Mouse (Mus musculus): ENCODE data around the gene Hebp2. TPM values are rescaled to one million over a fixed set of nuclear protein-coding genes. Genes with fewer than 3 reads are reported as not detected.
"Not testable (repeated sequence)": the region's sequence is repeated elsewhere in the genome, so short reads cannot be mapped to it uniquely, and the experiment has no call there.

Hebp2 gene
- 11.9 and 12.8 TPM in 2 replicates for polyA plus RNA-seq (2015; fragmentation: Nextera tagmentation; extraction: Ambion mirVana)

GRCm38 (mm10) chr10:18545813-18546235 lies at the start of gene Hebp2:
Gene Hebp2, minus strand, starts transcription at chr10:18546076.
- Histone ChIP-seq H3K27me3 (ENCODE audit: control insufficient read depth, insufficient read depth, low read length) (no peaks in the 10 kb centered on the region), H3K4me1 (ENCODE audit: control insufficient read depth, insufficient read depth, low read length) (peaks cover 5% of the 10 kb centered on the region; the same call in 1 of the 2 replicates), H3K4me3 (ENCODE audit: low read length) (peak within 1 kb of the TSS; percentile 65), H3K9ac (ENCODE audit: low read length) (peak within 1 kb of the TSS; percentile 80), H3K27ac (ENCODE audit: low read length) (no peak within 1 kb of the TSS), H3K9me3 (replicated peaks; ENCODE audit: control insufficient read depth, low read length) (no peaks in the 10 kb centered on the region), H3K36me3 (ENCODE audit: control insufficient read depth, insufficient read depth) (no peaks in the 10 kb centered on the region), H3K4me2 (ENCODE audit: low read depth, low read length) (peak within 1 kb of the TSS; percentile 78)
- under 1% methylated on average over 22 of the region's 22 CpGs for WGBS
- peak; percentile 79 for ATAC-seq (replicated peaks; ENCODE audit: extremely low read depth, insufficient read depth, low FRiP score)

GRCm38 (mm10) chr10:18589455-18589854 lies 43.6 kb upstream of the Hebp2 start:
- no peak overlapping the region for H3K9ac ChIP-seq (ENCODE audit: low read length)
- H3K4me2 ChIP-seq (ENCODE audit: low read depth, low read length) = no peak overlapping the region
- no peak for ATAC-seq (replicated peaks; ENCODE audit: extremely low read depth, insufficient read depth, low FRiP score)
- H3K9me3 ChIP-seq (replicated peaks; ENCODE audit: control insufficient read depth, low read length) = no peaks in the 10 kb centered on the region
- H3K4me3 ChIP-seq (ENCODE audit: low read length) = no peak overlapping the region
- H3K27me3 ChIP-seq (ENCODE audit: control insufficient read depth, insufficient read depth, low read length) = no peaks in the 10 kb centered on the region
- no peaks in the 10 kb centered on the region for H3K36me3 ChIP-seq (ENCODE audit: control insufficient read depth, insufficient read depth)
- H3K4me1 ChIP-seq (ENCODE audit: control insufficient read depth, insufficient read depth, low read length) = no peaks in the 10 kb centered on the region
- 83% methylated on average over 5 of the region's 5 CpGs for WGBS
- H3K27ac ChIP-seq (ENCODE audit: low read length) = no peak overlapping the region

DNA sequence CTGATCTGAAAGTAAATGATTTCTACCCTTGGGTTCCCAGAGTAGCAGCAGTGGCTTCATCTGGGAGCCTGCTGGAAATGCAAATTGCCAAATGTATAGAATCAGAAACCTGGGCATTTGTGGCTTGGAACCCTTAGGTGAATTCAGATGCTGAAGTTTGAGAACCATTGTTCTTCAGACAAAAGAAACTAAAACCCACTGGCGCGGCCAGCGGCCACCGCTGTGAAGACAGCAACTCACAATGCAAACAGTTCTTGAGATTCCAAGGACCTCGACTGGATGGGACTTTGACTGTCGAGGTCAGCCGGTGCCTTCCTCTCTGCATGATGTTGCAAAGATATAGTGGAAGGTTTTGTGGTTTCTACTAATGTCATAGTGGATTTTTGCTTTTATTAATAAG lies 38.3 kb upstream of the Hebp2 start:
- 41% methylated on average over 7 of the region's 7 CpGs for WGBS
- H3K4me2 ChIP-seq (ENCODE audit: low read depth, low read length) = no peak overlapping the region
- ATAC-seq (replicated peaks; ENCODE audit: extremely low read depth, insufficient read depth, low FRiP score) = no peak

GRCm38 (mm10) chr10:18572581-18572980 lies 26.7 kb upstream of the Hebp2 start:
- Histone ChIP-seq H3K4me3 (ENCODE audit: low read length) (no peak overlapping the region), H3K27ac (ENCODE audit: low read length) (no peak overlapping the region), H3K4me2 (ENCODE audit: low read depth, low read length) (no peak overlapping the region), H3K27me3 (ENCODE audit: control insufficient read depth, insufficient read depth, low read length) (no peaks in the 10 kb centered on the region), H3K36me3 (ENCODE audit: control insufficient read depth, insufficient read depth) (no peaks in the 10 kb centered on the region), H3K9me3 (replicated peaks; ENCODE audit: control insufficient read depth, low read length) (peaks cover 4% of the 10 kb centered on the region; the same call in 1 of the 2 replicates), H3K4me1 (ENCODE audit: control insufficient read depth, insufficient read depth, low read length) (no peaks in the 10 kb centered on the region), H3K9ac (ENCODE audit: low read length) (no peak overlapping the region)
- 57% methylated on average over 2 of the region's 2 CpGs for WGBS
- no peak for ATAC-seq (replicated peaks; ENCODE audit: extremely low read depth, insufficient read depth, low FRiP score)

More for the DNA sequence above, 38.3 kb upstream of the Hebp2 start:
- Histone ChIP-seq H3K4me1 (ENCODE audit: control insufficient read depth, insufficient read depth, low read length) (no peaks in the 10 kb centered on the region), H3K9ac (ENCODE audit: low read length) (no peak overlapping the region), H3K4me3 (ENCODE audit: low read length) (no peak overlapping the region), H3K9me3 (replicated peaks; ENCODE audit: control insufficient read depth, low read length) (no peaks in the 10 kb centered on the region), H3K36me3 (ENCODE audit: control insufficient read depth, insufficient read depth) (no peaks in the 10 kb centered on the region), H3K27ac (ENCODE audit: low read length) (no peak overlapping the region), H3K27me3 (ENCODE audit: control insufficient read depth, insufficient read depth, low read length) (no peaks in the 10 kb centered on the region)

GRCm38 (mm10) chr10:18562940-18563339 lies 17.1 kb upstream of the Hebp2 start:
- H3K4me1 ChIP-seq (ENCODE audit: control insufficient read depth, insufficient read depth, low read length) = no peaks in the 10 kb centered on the region

GRCm38 (mm10) chr10:18561445-18561844 lies 15.6 kb upstream of the Hebp2 start:
- H3K9ac ChIP-seq (ENCODE audit: low read length) = no peak overlapping the region
- H3K27ac ChIP-seq (ENCODE audit: low read length) = no peak overlapping the region
- H3K9me3 ChIP-seq (replicated peaks; ENCODE audit: control insufficient read depth, low read length) = no peaks in the 10 kb centered on the region
- H3K4me1 ChIP-seq (ENCODE audit: control insufficient read depth, insufficient read depth, low read length) = no peaks in the 10 kb centered on the region
- H3K4me2 ChIP-seq (ENCODE audit: low read depth, low read length) = no peak overlapping the region
- H3K27me3 ChIP-seq (ENCODE audit: control insufficient read depth, insufficient read depth, low read length) = peaks cover 2% of the 10 kb centered on the region; the same call in 1 of the 2 replicates
- ATAC-seq (replicated peaks; ENCODE audit: extremely low read depth, insufficient read depth, low FRiP score) = no peak
- 44% methylated on average over 5 of the region's 5 CpGs for WGBS
- no peaks in the 10 kb centered on the region for H3K36me3 ChIP-seq (ENCODE audit: control insufficient read depth, insufficient read depth)
- H3K4me3 ChIP-seq (ENCODE audit: low read length) = no peak overlapping the region

More at GRCm38 (mm10) chr10:18562940-18563339, 17.1 kb upstream of the Hebp2 start:
- 8% methylated on average over 4 of the region's 4 CpGs for WGBS
- H3K36me3 ChIP-seq (ENCODE audit: control insufficient read depth, insufficient read depth) = no peaks in the 10 kb centered on the region
- no peak for ATAC-seq (replicated peaks; ENCODE audit: extremely low read depth, insufficient read depth, low FRiP score)
- H3K4me3 ChIP-seq (ENCODE audit: low read length) = no peak overlapping the region
- peaks cover 2% of the 10 kb centered on the region; the same call in 1 of the 2 replicates for H3K27me3 ChIP-seq (ENCODE audit: control insufficient read depth, insufficient read depth, low read length)
- no peak overlapping the region for H3K4me2 ChIP-seq (ENCODE audit: low read depth, low read length)
- H3K27ac ChIP-seq (ENCODE audit: low read length) = no peak overlapping the region
- no peaks in the 10 kb centered on the region for H3K9me3 ChIP-seq (replicated peaks; ENCODE audit: control insufficient read depth, low read length)
- H3K9ac ChIP-seq (ENCODE audit: low read length) = no peak overlapping the region

DNA sequence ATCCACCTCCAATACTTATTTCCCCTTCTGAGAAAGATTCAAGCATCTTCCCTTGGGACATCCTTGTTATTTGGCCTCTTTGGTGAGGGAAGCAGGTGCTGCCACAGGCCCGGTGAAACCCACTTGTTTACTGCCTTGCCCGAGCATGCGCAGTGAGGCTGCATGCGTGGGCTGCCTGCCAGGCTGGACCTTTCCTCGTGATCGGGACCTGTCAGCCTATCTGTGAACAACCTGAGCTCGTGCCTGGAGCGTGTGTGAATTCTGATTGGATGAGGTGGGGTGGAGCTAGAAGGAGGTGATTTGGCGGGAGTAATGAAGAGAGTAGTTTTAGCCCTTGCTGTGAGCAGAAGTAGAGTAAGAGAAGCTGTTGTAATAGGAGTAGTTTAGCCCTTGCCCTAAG lies 13.2 kb upstream of the Hebp2 start:
- not testable (repeated sequence) for H3K4me1 ChIP-seq (ENCODE audit: control insufficient read depth, insufficient read depth, low read length); H3K9ac ChIP-seq (ENCODE audit: low read length); ATAC-seq (replicated peaks; ENCODE audit: extremely low read depth, insufficient read depth, low FRiP score); H3K9me3 ChIP-seq (replicated peaks; ENCODE audit: control insufficient read depth, low read length); H3K27ac ChIP-seq (ENCODE audit: low read length); H3K4me2 ChIP-seq (ENCODE audit: low read depth, low read length); H3K4me3 ChIP-seq (ENCODE audit: low read length); H3K36me3 ChIP-seq (ENCODE audit: control insufficient read depth, insufficient read depth); H3K27me3 ChIP-seq (ENCODE audit: control insufficient read depth, insufficient read depth, low read length)
- WGBS = 72% methylated on average over 9 of the region's 9 CpGs

- Histone ChIP-seq H3K4me2 (ENCODE audit: low read depth, low read length) (peak overlapping the region; percentile 71), H3K36me3 (ENCODE audit: control insufficient read depth, insufficient read depth) (no peaks in the 10 kb centered on the region), H3K9ac (ENCODE audit: low read length) (peak overlapping the region; percentile 11; the same call in 1 of the 2 replicates), H3K4me1 (ENCODE audit: control insufficient read depth, insufficient read depth, low read length) (peaks cover 5% of the 10 kb centered on the region; the same call in 1 of the 2 replicates), H3K4me3 (ENCODE audit: low read length) (peak overlapping the region; percentile 51), H3K9me3 (replicated peaks; ENCODE audit: control insufficient read depth, low read length) (no peaks in the 10 kb centered on the region), H3K27me3 (ENCODE audit: control insufficient read depth, insufficient read depth, low read length) (no peaks in the 10 kb centered on the region), H3K27ac (ENCODE audit: low read length) (no peak overlapping the region)
- WGBS = 8% methylated on average over 35 of the region's 35 CpGs
- ATAC-seq (replicated peaks; ENCODE audit: extremely low read depth, insufficient read depth, low FRiP score) = no peak
These were observed 3.7 kb upstream of the Hebp2 start for GRCm38 (mm10) chr10:18549321-18550216.

- H3K27ac ChIP-seq (ENCODE audit: low read length) = no peak overlapping the region
- no peak for ATAC-seq (replicated peaks; ENCODE audit: extremely low read depth, insufficient read depth, low FRiP score)
- H3K4me2 ChIP-seq (ENCODE audit: low read depth, low read length) = no peak overlapping the region
- no peak overlapping the region for H3K4me3 ChIP-seq (ENCODE audit: low read length)
- H3K9me3 ChIP-seq (replicated peaks; ENCODE audit: control insufficient read depth, low read length) = no peaks in the 10 kb centered on the region
- peaks cover 5% of the 10 kb centered on the region; the same call in 1 of the 2 replicates for H3K4me1 ChIP-seq (ENCODE audit: control insufficient read depth, insufficient read depth, low read length)
- WGBS = 81% methylated on average over 4 of the region's 4 CpGs
- H3K27me3 ChIP-seq (ENCODE audit: control insufficient read depth, insufficient read depth, low read length) = no peaks in the 10 kb centered on the region
- H3K36me3 ChIP-seq (ENCODE audit: control insufficient read depth, insufficient read depth) = no peaks in the 10 kb centered on the region
- no peak overlapping the region for H3K9ac ChIP-seq (ENCODE audit: low read length)
These were observed 1.5 kb upstream of the Hebp2 start for GRCm38 (mm10) chr10:18547381-18547780.

Data from heart, embryonic 16.5 days (tissue).